Mouse (Mus musculus): ENCODE measurements around the gene Ptprf. TPM values are rescaled to one million over a fixed set of nuclear protein-coding genes. Genes with fewer than 3 reads are reported as not detected.

The Ptprf gene
- polyA plus RNA-seq, 1 experiment from 2014 or later, result 52.4 TPM

DNA sequence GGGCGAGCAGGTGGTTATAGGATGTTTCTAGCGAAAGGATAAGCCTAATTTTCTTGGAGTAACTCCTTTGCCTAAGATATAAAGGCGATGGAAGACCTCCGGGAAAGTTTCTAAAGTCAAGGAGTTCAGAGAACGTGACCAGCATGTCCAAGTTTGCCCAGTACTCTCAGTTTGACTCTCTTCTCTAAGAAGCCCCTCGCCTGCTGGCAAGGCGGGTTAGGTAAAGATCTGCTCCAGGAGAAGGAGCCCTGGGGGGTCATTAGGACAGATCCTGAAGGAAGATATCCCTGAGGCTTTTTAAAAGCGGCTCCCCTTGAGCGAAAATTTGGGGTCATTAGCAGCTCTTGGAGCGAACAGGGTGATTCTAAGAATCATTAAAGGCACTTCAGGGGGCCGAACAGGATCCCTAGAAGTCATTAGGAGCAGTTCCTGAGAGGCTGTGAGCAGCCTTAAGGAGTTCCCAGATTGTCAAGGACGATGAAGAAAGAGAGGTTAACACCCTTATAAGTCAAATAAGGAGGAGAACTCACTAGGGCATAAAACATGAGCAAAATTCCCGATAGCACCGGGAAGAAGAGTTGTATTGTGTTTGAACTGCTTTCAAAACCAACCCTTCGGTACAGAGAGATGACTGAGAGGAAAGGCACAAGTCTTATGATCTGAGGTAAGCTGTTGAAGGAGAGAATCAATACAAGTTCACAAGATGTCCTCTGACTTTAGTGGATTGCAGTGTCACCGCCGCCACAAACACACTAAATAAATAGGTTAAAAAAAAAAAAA is 110.7 kb downstream of the Ptprf start:
- H3K4me2 ChIP-seq (ENCODE audit: low read depth, low read length), result peak overlapping the region; percentile 61
- H3K27me3 ChIP-seq (ENCODE audit: control insufficient read depth, insufficient read depth, low read length), result no peaks in the 10 kb centered on the region
- H3K36me3 ChIP-seq (ENCODE audit: control insufficient read depth, insufficient read depth, low read length), result peaks cover 18% of the 10 kb centered on the region
- peak; percentile 1; the same call in 1 of the 2 replicates for ATAC-seq (ENCODE audit: low read depth)
- peak overlapping the region; percentile 72 for H3K27ac ChIP-seq (ENCODE audit: low read depth, low read length)
- H3K4me3 ChIP-seq (ENCODE audit: low read depth, low read length), result peak overlapping the region; percentile 61
- 11% methylated on average over 17 of the region's 17 CpGs for WGBS
- peaks cover 13% of the 10 kb centered on the region for H3K4me1 ChIP-seq (ENCODE audit: control insufficient read depth, insufficient read depth, low read length)
- no peaks in the 10 kb centered on the region for H3K9me3 ChIP-seq (ENCODE audit: control insufficient read depth, low read length)
- H3K9ac ChIP-seq (replicated peaks; ENCODE audit: low read depth, low read length), result peak overlapping the region; percentile 22; the same call in 1 of the 2 replicates

DNA sequence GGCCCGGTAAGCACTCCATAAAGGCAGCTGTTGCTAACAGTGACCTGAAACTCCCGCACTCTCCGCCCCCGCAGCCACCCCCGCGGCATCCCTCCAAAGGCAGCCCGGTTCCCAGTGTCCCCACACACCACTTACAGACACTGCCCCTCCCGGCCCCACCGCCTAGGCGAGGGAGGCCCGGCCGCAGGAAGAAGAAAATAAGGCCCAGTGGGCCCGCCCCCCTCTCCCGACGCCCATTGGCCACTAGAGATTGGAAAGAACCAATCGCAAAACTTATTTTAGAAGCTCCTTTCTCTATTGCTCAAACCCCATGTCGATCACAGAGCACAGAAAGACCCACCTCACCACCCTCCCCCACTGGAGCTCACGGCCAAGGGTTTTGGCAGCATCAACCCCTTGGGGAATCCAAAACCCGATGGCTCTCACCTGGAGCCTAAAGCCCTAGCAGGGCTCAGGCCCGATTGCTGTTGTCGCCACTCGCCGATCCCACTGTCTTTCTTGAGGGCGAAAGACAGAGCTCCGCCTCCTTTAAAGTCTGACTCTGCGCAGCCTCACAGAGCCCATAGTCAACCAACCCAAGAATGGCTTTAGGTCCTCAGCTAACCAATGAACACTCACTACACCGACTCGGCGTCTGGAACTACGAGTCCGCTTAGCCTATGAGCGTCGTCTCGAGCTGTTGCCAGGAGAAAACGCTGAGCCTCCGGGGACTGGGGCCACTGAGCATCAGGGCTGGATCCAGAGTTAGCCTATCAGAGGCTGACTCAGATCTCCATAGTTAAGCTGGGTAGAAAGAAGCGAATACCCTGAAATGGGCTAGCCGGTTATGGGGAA is 111.5 kb downstream of the Ptprf start, which contains the start of gene Kdm4a:
Gene Kdm4a, minus strand, starts transcription at position 577 of the 834 bp plus-strand sequence.
- ATAC-seq (ENCODE audit: low read depth), result peak; percentile 99
- H3K27me3 ChIP-seq (ENCODE audit: control insufficient read depth, insufficient read depth, low read length), result no peaks in the 10 kb centered on the region
- H3K9ac ChIP-seq (replicated peaks; ENCODE audit: low read depth, low read length), result peak within 1 kb of the TSS; percentile 65
- H3K27ac ChIP-seq (ENCODE audit: low read depth, low read length), result peak within 1 kb of the TSS; percentile 87
- peak within 1 kb of the TSS; percentile 61 for H3K4me3 ChIP-seq (ENCODE audit: low read depth, low read length)
- H3K4me1 ChIP-seq (ENCODE audit: control insufficient read depth, insufficient read depth, low read length), result peaks cover 13% of the 10 kb centered on the region
- under 1% methylated on average over 38 of the region's 38 CpGs for WGBS
- H3K36me3 ChIP-seq (ENCODE audit: control insufficient read depth, insufficient read depth, low read length), result peaks cover 26% of the 10 kb centered on the region
- no peaks in the 10 kb centered on the region for H3K9me3 ChIP-seq (ENCODE audit: control insufficient read depth, low read length)
- peak within 1 kb of the TSS; percentile 73 for H3K4me2 ChIP-seq (ENCODE audit: low read depth, low read length)

DNA sequence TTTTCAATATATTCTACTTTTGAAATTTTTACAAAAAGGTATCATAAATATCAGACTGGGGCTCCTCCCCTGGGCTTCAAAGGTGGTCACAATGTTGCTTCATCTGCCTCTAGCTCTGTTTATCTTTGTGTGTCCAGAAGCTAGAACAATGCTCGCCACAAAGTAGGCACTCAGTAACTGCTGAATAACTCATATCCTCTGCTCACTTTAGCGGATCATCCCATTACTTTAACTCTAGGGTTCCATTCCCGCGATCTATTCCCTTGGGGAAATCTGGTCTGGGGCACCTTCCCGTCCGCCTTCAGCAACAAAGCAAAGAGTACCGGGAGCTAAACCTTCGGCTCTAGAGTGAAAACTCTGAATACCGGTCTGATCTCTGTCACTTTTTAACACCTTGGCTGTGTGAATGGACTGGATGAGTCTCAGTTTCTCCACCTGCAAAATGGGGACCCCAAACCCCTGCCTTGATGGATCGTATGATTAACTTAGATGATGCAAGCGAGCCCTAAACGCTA is 112.2 kb downstream of the Ptprf start:
- no peak for ATAC-seq (ENCODE audit: low read depth)
- Histone ChIP-seq H3K27ac (ENCODE audit: low read depth, low read length) (peak overlapping the region; percentile 87), H3K36me3 (ENCODE audit: control insufficient read depth, insufficient read depth, low read length) (peaks cover 30% of the 10 kb centered on the region), H3K9me3 (ENCODE audit: control insufficient read depth, low read length) (no peaks in the 10 kb centered on the region), H3K4me3 (ENCODE audit: low read depth, low read length) (peak overlapping the region; percentile 61), H3K4me2 (ENCODE audit: low read depth, low read length) (peak overlapping the region; percentile 73), H3K4me1 (ENCODE audit: control insufficient read depth, insufficient read depth, low read length) (peaks cover 13% of the 10 kb centered on the region), H3K27me3 (ENCODE audit: control insufficient read depth, insufficient read depth, low read length) (no peaks in the 10 kb centered on the region), H3K9ac (replicated peaks; ENCODE audit: low read depth, low read length) (peak overlapping the region; percentile 65)
- WGBS, result under 1% methylated on average over 12 of the region's 12 CpGs

DNA sequence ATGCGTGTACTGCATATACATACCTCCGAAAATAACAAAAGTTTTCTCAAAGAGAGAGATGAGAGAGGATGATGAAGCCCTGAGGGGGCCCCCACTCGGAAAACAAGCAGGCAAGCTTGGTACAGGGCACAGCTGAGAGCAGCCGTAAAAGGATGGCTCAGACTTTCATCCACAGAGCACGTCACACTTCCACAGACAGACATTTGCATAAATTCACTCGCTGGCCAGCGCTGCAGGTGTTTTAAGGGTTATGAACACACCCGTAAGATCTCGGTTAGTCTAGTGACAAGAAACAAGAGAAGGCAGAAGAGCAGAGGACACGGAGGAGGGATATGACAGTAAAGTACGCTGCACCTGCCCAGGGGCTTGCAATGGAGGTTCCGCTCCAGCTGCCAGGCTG is 118.7 kb downstream of the Ptprf start:
- no peak overlapping the region for H3K27ac ChIP-seq (ENCODE audit: low read depth, low read length)
- no peaks in the 10 kb centered on the region for H3K4me1 ChIP-seq (ENCODE audit: control insufficient read depth, insufficient read depth, low read length)
- H3K27me3 ChIP-seq (ENCODE audit: control insufficient read depth, insufficient read depth, low read length), result no peaks in the 10 kb centered on the region
- ATAC-seq (ENCODE audit: low read depth), result no peak
- H3K4me3 ChIP-seq (ENCODE audit: low read depth, low read length), result no peak overlapping the region
- H3K9ac ChIP-seq (replicated peaks; ENCODE audit: low read depth, low read length), result no peak overlapping the region
- H3K4me2 ChIP-seq (ENCODE audit: low read depth, low read length), result no peak overlapping the region
- WGBS, result 94% methylated on average over 12 of the region's 12 CpGs
- H3K9me3 ChIP-seq (ENCODE audit: control insufficient read depth, low read length), result no peaks in the 10 kb centered on the region
- H3K36me3 ChIP-seq (ENCODE audit: control insufficient read depth, insufficient read depth, low read length), result peaks cover 90% of the 10 kb centered on the region

DNA sequence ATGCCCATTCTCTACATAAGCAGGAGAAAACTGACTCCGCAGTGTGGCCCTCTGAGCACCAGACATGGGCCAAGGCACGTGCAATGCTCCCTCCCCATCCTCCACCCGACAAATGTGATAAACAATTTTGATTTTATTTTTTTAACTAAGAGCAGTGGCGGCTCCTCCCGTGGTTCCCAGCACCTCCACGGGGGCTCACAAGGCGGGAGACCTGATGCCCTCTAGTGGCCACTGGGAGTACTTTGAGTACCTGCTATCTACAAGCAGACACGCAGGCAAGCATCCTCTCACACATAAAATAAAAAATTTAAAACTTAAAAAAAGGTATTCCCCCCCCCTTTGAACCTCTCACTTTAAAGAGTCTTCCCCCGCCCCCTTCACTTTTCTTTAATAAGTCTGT is 120.2 kb downstream of the Ptprf start:
- Histone ChIP-seq H3K27ac (ENCODE audit: low read depth, low read length) (no peak overlapping the region), H3K4me3 (ENCODE audit: low read depth, low read length) (no peak overlapping the region), H3K4me1 (ENCODE audit: control insufficient read depth, insufficient read depth, low read length) (no peaks in the 10 kb centered on the region), H3K27me3 (ENCODE audit: control insufficient read depth, insufficient read depth, low read length) (no peaks in the 10 kb centered on the region), H3K9me3 (ENCODE audit: control insufficient read depth, low read length) (no peaks in the 10 kb centered on the region), H3K4me2 (ENCODE audit: low read depth, low read length) (no peak overlapping the region), H3K36me3 (ENCODE audit: control insufficient read depth, insufficient read depth, low read length) (peaks cover 91% of the 10 kb centered on the region), H3K9ac (replicated peaks; ENCODE audit: low read depth, low read length) (no peak overlapping the region)
- no peak for ATAC-seq (ENCODE audit: low read depth)
- 85% methylated on average over 9 of the region's 9 CpGs for WGBS

DNA sequence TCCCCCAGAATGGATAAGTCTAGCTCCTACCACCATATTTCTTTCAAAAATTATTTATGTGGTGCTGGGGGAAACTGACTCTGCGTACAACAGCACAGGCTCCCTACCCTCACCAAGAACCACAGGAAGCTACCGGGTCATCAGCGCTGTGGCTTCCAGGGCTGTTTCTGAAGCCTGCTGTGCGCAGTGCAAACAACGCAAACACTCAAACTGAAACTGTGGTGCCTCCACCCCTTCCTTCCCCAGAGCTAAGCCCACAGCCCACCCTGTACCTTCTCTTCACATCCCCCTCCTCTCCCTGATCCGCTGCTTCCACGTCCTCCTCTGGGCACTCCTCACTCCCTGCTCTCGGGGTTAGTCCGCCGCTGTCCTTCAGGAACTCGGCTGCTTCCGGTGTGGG is 129.1 kb downstream of the Ptprf start:
- 95% methylated on average over 12 of the region's 12 CpGs for WGBS
- ATAC-seq (ENCODE audit: low read depth), result no peak
- Histone ChIP-seq H3K9me3 (ENCODE audit: control insufficient read depth, low read length) (no peaks in the 10 kb centered on the region), H3K4me1 (ENCODE audit: control insufficient read depth, insufficient read depth, low read length) (no peaks in the 10 kb centered on the region), H3K27me3 (ENCODE audit: control insufficient read depth, insufficient read depth, low read length) (no peaks in the 10 kb centered on the region), H3K4me3 (ENCODE audit: low read depth, low read length) (no peak overlapping the region), H3K9ac (replicated peaks; ENCODE audit: low read depth, low read length) (no peak overlapping the region), H3K27ac (ENCODE audit: low read depth, low read length) (no peak overlapping the region), H3K36me3 (ENCODE audit: control insufficient read depth, insufficient read depth, low read length) (peaks cover 87% of the 10 kb centered on the region), H3K4me2 (ENCODE audit: low read depth, low read length) (no peak overlapping the region)

Small RNA genes lying within 50 kb of the gene (microRNA-seq; reads per million reads assigned to microRNA genes)
- 1.7 reads per million for gene Mir7226

Other genes starting within 250 kb of the Ptprf start
- gene St3gal3, start 156.5 kb downstream of the Ptprf start, polyA plus RNA-seq (2014; fragmentation: Nextera tagmentation; extraction: Ambion mirVana), result 10.0 and 10.6 TPM in 2 replicates
- 55.8 and 58.6 TPM in 2 replicates for gene Kdm4a, start 111.4 kb downstream of the Ptprf start, polyA plus RNA-seq (2014; fragmentation: Nextera tagmentation; extraction: Ambion mirVana)
- 13.7 and 14.5 TPM in 2 replicates for gene Szt2, start 117.9 kb upstream of the Ptprf start, polyA plus RNA-seq (2014; fragmentation: Nextera tagmentation; extraction: Ambion mirVana)
- gene Med8, start 117.9 kb upstream of the Ptprf start, polyA plus RNA-seq (2014; fragmentation: Nextera tagmentation; extraction: Ambion mirVana), result 100 and 103 TPM in 2 replicates
- gene Elovl1, start 136.7 kb upstream of the Ptprf start, polyA plus RNA-seq (2014; fragmentation: Nextera tagmentation; extraction: Ambion mirVana), result 20.2 and 39.0 TPM in 2 replicates
- gene Cdc20, start 145.9 kb upstream of the Ptprf start, polyA plus RNA-seq (2014; fragmentation: Nextera tagmentation; extraction: Ambion mirVana), result 13.3 and 24.0 TPM in 2 replicates
- 0.12 TPM in 1 of 2 replicates, not detected in the other for gene Mpl, start 166.1 kb upstream of the Ptprf start, polyA plus RNA-seq (2014; fragmentation: Nextera tagmentation; extraction: Ambion mirVana)
- 6.1 and 13.2 TPM in 2 replicates for gene Tie1, start 198.7 kb upstream of the Ptprf start, polyA plus RNA-seq (2014; fragmentation: Nextera tagmentation; extraction: Ambion mirVana)
- gene 2610528J11Rik, start 235.6 kb upstream of the Ptprf start, polyA plus RNA-seq (2014; fragmentation: Nextera tagmentation; extraction: Ambion mirVana), result not detected in 2 replicates